Comparison of ENCODE assay signal across 25 mouse cellular contexts in genomic region chr11:88468996-88469395, GRCm38 (mm10).
A peak's percentile ranks its signal among the peaks of the same experiment; 100 is the strongest.
DNase-seq lines count a peak whose midpoint lies in the region; ATAC-seq and TF ChIP-seq lines count a peak whose summit lies in the region.
"Had no signal": no experiment of that assay in that cellular context is flagged by ENCODE, and none has a peak within 500 bp of the region (broad histone marks: within the 10 kb centered on the region; RNA-seq: fewer than 3 reads in every experiment).

No protein-coding gene starts in this region.

- no peaks in the 10 kb centered on the region; the same call in 1 of the 2 replicates for H3K36me3 ChIP-seq in heart, embryonic 11.5 days (ENCODE audit: control insufficient read depth, insufficient read depth, low read length)
- H3K36me3 ChIP-seq in heart, embryonic 16.5 days (ENCODE audit: control insufficient read depth, insufficient read depth), result peaks cover 3% of the 10 kb centered on the region; the same call in 1 of the 2 replicates
- H3K36me3 ChIP-seq in thymus, adult 2 months (ENCODE audit: control insufficient read depth, insufficient read depth, low read length), result no peaks in the 10 kb centered on the region
- H3K36me3 ChIP-seq: liver, embryonic 15.5 days; neural tube, embryonic 12.5 days had no signal

- no peak overlapping the region for H3K9ac ChIP-seq in heart, embryonic 11.5 days (ENCODE audit: low read depth, low read length)
- H3K9ac ChIP-seq in heart, embryonic 16.5 days (ENCODE audit: low read length), result no peak overlapping the region
- H3K9ac ChIP-seq: liver, embryonic 15.5 days; lung, embryonic 14.5 days; neural tube, embryonic 12.5 days had no signal

- H3K4me1 ChIP-seq in heart, embryonic 11.5 days (ENCODE audit: control insufficient read depth, insufficient read depth, low read length), result peaks cover 69% of the 10 kb centered on the region
- peaks cover 59% of the 10 kb centered on the region for H3K4me1 ChIP-seq in heart, embryonic 16.5 days (ENCODE audit: control insufficient read depth, insufficient read depth, low read length)
- no peaks in the 10 kb centered on the region for H3K4me1 ChIP-seq in thymus, adult 2 months (replicated peaks; ENCODE audit: control insufficient read depth, insufficient read depth, low read length)
- H3K4me1 ChIP-seq: liver, embryonic 15.5 days had no signal

- no peak for TF ChIP-seq POLR2A in thymus, adult 2 months (IDR thresholded peaks at IDR 0.05; ENCODE audit: control insufficient read depth, extremely low read depth, insufficient read depth, low read length, poor library complexity)

- intact Hi-C loops in heart, postnatal 36 days (cut with DNase I), result no loop called here

- DNase-seq in heart, adult 18-20 months, result no peak
- DNase-seq in heart, postnatal 36 days, result no peak
- DNase-seq in 3T3-L1 (ENCODE audit: low read depth, low spot score), result peak; percentile 16
- DNase-seq in adrenal gland, postnatal 10 days, result peak; percentile 39
- no peak for DNase-seq in thymus, adult 2 months
- DNase-seq in left cerebral cortex, adult 9 months (ENCODE audit: low spot score in 2 of 2), result no peak
- DNase-seq: cerebellum, adult 2 months; cerebellum, postnatal 14 days; kidney, adult 8-10 months; kidney, postnatal 10 days; layer of hippocampus, postnatal 36 days; lung, embryonic 14.5 days; lung, postnatal 14 days; right cerebral cortex, adult 18-20 months; spleen, adult 18-20 months; thymus, postnatal 25 days had no signal

- TF ChIP-seq CTCF in thymus, adult 2 months (IDR thresholded peaks at IDR 0.05; ENCODE audit: borderline replicate concordance, control insufficient read depth, extremely low read depth, insufficient read depth, low read length, poor library complexity), result no peak

- peak overlapping the region; percentile 82; the same call in 1 of the 2 replicates for H3K27ac ChIP-seq in heart, embryonic 11.5 days (ENCODE audit: low read depth, low read length)
- peak overlapping the region; percentile 12 for H3K27ac ChIP-seq in heart, embryonic 16.5 days (ENCODE audit: low read length)
- H3K27ac ChIP-seq in thymus, adult 2 months (ENCODE audit: control insufficient read depth, insufficient read depth, low read length), result no peak overlapping the region
- H3K27ac ChIP-seq: liver, embryonic 15.5 days; neural tube, embryonic 12.5 days had no signal

- H3K27me3 ChIP-seq in heart, embryonic 11.5 days (ENCODE audit: control insufficient read depth, insufficient read depth, low read length), result no peaks in the 10 kb centered on the region
- H3K27me3 ChIP-seq in heart, embryonic 16.5 days (ENCODE audit: control insufficient read depth, insufficient read depth, low read length), result no peaks in the 10 kb centered on the region
- H3K27me3 ChIP-seq in thymus, adult 2 months (ENCODE audit: control insufficient read depth, insufficient read depth, low read length), result no peaks in the 10 kb centered on the region
- H3K27me3 ChIP-seq: liver, embryonic 15.5 days; neural tube, embryonic 12.5 days had no signal

- no peaks in the 10 kb centered on the region for H3K9me3 ChIP-seq in heart, embryonic 11.5 days (replicated peaks; ENCODE audit: control insufficient read depth, low read length)
- H3K9me3 ChIP-seq in heart, embryonic 16.5 days (replicated peaks; ENCODE audit: control insufficient read depth, low read length), result no peaks in the 10 kb centered on the region
- H3K9me3 ChIP-seq: liver, embryonic 15.5 days; neural tube, embryonic 12.5 days had no signal

- ATAC-seq in heart, embryonic 11.5 days (replicated peaks; ENCODE audit: insufficient number of reproducible peaks, low FRiP score, low TSS enrichment), result no peak
- ATAC-seq in heart, embryonic 16.5 days (replicated peaks; ENCODE audit: extremely low read depth, insufficient read depth, low FRiP score), result no peak
- ATAC-seq: CD4-positive, CD25-positive, alpha-beta regulatory T cell, adult 4 months; forebrain, embryonic 16.5 days; intestine, embryonic 16.5 days; midbrain, embryonic 16.5 days had no signal

- no peak overlapping the region for H3K4me2 ChIP-seq in heart, embryonic 11.5 days
- no peak overlapping the region for H3K4me2 ChIP-seq in heart, embryonic 16.5 days (ENCODE audit: low read depth, low read length)
- H3K4me2 ChIP-seq: liver, embryonic 15.5 days; lung, embryonic 14.5 days; neural tube, embryonic 12.5 days had no signal

- no peak overlapping the region for H3K4me3 ChIP-seq in heart, embryonic 11.5 days (ENCODE audit: low read depth, low read length)
- no peak overlapping the region for H3K4me3 ChIP-seq in heart, embryonic 16.5 days (ENCODE audit: low read length)
- no peak overlapping the region for H3K4me3 ChIP-seq in thymus, adult 2 months (ENCODE audit: control insufficient read depth, insufficient read depth, low read length)
- H3K4me3 ChIP-seq: erythroblast, embryonic 14.5 days; liver, embryonic 15.5 days; neural tube, embryonic 12.5 days had no signal

Comparison
In these comparisons a context has a peak if more than half of its experiments do, and no peak if none do; other contexts are left out.
1. DNase-seq: peak in 3T3-L1 (single experiment) and adrenal gland, postnatal 10 days (single experiment); none in heart, adult 18-20 months (0 of 2), heart, postnatal 36 days (0 of 2), thymus, adult 2 months (single experiment) and left cerebral cortex, adult 9 months (0 of 2).